Mouse (Mus musculus) embryonic stem cell, embryonic (primary cell): Measurements from ENCODE around the gene Fbxl17.

Experiments
- CTCF ChIA-PET, 4 experiments: fragments of 300-600 bp in 2 of 4; fragments of 350-600 bp in 2 of 4; sonication (Branson Sonifier 250); formaldehyde crosslinking; loops; one replicate each; lab custom pipeline; 2022; ENCODE audit warnings: inconsistent platforms in 2 of 4; lab: Charles Lee
- POLR2A ChIA-PET, 4 experiments: fragments of 300-600 bp in 2 of 4; fragments of 350-600 bp in 2 of 4; sonication (Branson Sonifier 250); formaldehyde crosslinking; loops; one replicate each; lab custom pipeline; 2022; ENCODE audit warnings: antibody characterized with exemption in 4 of 4, inconsistent platforms in 1 of 4; lab: Charles Lee

The Fbxl17 gene

DNA sequence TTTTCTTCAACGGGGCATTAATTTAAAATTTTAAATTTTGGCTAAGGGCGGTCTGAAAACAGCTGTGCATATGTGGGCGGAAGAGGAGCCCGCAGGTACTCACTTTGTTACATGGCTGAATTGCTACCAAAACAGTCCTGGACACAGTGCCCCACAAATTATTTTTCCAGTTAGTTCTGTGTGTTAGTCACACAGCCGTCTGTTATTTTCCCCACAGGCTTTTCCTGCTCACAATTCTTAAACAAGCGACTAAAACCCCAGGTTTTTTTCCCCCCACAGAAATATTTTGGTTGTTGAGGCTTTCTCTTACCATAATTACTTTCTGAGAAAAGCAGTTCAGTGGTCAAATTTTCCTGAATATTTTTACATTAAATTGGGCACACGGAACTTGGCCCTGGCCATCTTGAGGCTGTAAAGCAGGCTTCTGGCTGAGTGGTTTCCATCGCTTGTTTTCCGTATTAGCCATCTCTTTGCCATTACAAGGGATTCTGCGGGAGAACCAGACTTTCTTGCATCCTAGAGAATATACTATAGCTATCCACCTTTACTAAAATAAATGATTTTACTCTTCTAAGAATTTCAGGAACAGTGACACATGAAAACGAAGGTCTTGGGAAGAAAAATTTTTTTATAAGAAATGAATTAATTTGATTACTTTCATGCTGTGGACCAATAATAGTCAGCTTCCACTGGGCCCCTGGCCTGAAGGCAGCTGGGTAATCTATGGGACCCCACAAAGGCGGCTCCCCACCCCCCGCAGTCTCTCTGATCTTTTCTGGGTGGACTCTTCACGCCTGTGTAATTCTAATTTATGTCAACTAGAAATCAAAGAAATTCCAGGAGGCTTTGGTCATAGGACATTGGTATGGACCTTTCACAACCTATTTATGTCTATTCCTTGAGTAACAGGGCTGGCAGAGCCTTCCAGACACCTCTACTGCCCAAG lies 424.5 kb downstream of the Fbxl17 start:
- ChIA-PET CTCF (no interaction called here), POLR2A (no interaction called here)

- ChIA-PET POLR2A (interaction anchor here in 1 of 4 experiments (0.6 kb wide), 1 partner anchor 1027 kb away, joined by 3 read pairs; no protein-coding TSS in a partner anchor), CTCF (no interaction called here)
These were observed 426.5 kb downstream of the Fbxl17 start for GRCm38 (mm10) chr17:63073342-63073741.

GRCm38 (mm10) chr17:63071134-63071923 lies 428.5 kb downstream of the Fbxl17 start:
- CTCF ChIA-PET: no interaction called here
- POLR2A ChIA-PET: no interaction called here

- ChIA-PET CTCF (no interaction called here), POLR2A (interaction anchor here in 1 of 4 experiments (0.6 kb wide), 1 partner anchor 85 kb away, joined by 3 read pairs; no protein-coding TSS in a partner anchor)
These were observed 429.6 kb downstream of the Fbxl17 start for GRCm38 (mm10) chr17:63070161-63070761.

DNA sequence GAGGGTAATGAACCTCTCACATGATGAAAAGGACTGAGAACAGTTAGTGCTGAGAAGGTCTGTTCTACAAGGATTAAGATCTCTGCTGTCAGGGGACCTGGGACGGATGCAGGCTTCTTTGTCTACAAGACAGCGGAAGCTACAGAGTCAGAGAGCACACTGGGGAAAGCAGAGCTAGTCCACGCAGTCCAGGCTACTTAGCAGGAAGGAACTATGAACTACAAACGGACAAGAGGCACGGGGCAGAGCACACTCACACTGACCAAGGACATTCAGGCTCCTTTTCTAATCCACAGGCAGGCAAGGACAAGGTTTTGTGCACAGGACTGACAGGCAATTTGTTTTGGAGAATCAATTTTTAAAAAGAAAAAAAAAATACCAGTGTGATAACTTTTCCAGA lies 437.0 kb downstream of the Fbxl17 start:
- POLR2A ChIA-PET: no interaction called here
- CTCF ChIA-PET: no interaction called here

- ChIA-PET POLR2A (no interaction called here), CTCF (no interaction called here)
These were observed 438.0 kb downstream of the Fbxl17 start for GRCm38 (mm10) chr17:63061786-63062185.

DNA sequence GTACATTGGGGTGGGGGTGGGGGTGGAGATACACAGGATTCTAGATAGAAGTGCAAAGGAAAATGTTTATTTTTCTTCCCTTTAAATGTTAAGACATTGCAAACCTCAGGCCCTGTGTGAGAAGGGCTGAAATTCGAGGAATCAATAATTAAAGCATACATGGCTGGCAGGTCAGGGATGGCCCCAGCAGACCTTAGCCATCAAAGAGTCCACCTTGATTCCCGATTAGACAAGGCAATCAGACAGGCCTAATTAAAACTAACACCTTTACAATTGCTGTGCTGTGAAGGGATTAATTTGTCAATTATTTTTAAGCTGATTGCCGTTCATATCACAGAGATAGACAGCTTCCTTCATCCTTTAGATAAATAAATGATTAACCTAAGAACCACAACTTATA lies 439.0 kb downstream of the Fbxl17 start:
- CTCF ChIA-PET: no interaction called here
- POLR2A ChIA-PET: no interaction called here

DNA sequence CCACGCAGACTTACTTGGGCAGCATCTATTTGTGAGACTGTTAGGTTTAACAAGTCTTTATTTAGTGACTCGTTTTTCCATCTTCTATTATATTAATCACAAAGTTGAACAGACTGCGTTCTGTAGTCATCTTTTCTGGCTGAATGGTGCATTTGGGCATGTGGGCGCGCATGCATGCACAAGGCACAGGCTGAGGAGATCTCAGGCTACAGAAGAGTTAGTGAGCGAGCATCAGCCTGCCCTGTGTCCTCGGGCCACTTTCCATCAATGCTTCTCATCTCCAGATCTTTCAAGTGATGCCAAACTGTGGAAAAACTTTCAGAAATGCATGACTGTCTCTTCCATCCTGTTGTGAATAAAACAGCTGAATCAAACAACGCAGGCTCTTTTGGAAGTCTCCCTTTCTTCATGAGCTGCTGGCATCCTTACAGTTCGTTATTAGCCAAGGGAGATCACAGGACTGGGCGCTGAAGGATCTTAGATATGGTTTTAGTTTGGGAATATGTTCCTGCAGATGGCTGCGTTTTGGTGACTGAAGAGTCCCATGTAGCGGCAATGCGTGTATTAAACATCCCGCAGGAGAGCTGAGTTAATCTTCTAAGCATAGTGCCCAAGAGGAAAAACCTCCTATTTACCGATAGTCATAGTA lies 442.0 kb downstream of the Fbxl17 start:
- ChIA-PET CTCF (no interaction called here), POLR2A (no interaction called here)

DNA sequence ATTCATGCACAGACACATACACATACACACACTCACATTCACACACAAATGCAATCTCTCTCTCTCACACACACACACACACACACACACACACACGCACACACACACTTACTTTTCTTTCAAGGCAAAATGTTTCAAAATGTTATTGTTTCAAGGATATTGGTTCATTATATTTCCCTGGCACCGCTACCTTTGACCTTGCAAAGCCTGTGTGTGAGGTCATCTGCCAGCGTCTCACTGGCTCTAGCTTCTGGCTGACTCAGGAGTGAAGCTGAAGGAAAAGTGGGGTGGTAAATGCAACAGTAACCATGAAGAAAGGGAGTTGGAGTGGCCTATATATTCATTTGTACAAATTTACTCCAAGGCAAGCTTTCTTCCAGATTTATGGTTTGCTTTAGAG lies 442.8 kb downstream of the Fbxl17 start:
- CTCF ChIA-PET: no interaction called here
- POLR2A ChIA-PET: no interaction called here

GRCm38 (mm10) chr17:63053311-63053710 lies 446.5 kb downstream of the Fbxl17 start:
- CTCF ChIA-PET: no interaction called here
- POLR2A ChIA-PET: no interaction called here

DNA sequence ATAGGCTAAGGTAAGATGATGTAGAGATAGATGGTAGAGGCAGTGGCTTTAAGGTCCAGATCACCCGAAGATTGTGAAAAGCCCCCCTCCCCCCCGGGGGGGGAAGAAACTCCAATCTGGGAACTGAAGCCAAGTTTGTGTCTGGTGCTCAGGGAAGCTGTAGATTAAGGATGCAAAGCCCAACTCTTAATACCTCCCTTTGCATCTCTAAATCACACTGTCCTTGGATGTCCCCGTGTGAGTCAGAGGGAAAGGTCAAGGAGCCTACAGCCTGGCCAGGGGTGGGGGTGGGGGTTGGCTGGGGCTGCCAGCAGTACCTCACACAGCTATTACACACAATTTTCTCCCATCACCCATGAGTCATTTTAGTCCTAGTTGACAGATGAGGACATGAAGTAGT lies 453.4 kb downstream of the Fbxl17 start:
- ChIA-PET CTCF (no interaction called here), POLR2A (no interaction called here)

DNA sequence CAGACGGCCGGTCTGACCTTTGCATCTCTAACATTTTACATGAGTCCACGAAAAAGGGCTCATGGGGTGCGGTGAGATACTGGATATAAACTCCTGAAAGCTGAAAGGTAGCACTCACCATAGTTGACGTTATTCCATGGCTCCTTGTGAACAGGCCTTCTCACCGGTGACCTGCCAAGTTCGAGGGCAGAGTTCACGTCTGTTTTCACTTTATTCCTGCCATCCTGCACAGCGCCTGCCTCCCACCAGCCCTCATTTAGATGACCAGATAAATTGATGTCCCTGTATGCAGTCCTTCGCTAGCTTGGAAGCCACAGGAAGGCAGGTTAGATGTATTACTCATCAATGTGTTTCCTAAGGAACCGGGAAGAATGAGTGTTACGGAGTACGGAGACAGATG lies 454.5 kb downstream of the Fbxl17 start:
- ChIA-PET POLR2A (no interaction called here), CTCF (no interaction called here)

- POLR2A ChIA-PET: interaction anchor here in 1 of 4 experiments (1.1 kb wide), 1 partner anchor 12 kb away, joined by 3 read pairs; no protein-coding TSS in a partner anchor
- CTCF ChIA-PET: no interaction called here
These were observed 456.7 kb downstream of the Fbxl17 start for GRCm38 (mm10) chr17:63043046-63043675.

- POLR2A ChIA-PET: no interaction called here
- CTCF ChIA-PET: no interaction called here
These were observed 462.3 kb downstream of the Fbxl17 start for GRCm38 (mm10) chr17:63037562-63037961.

GRCm38 (mm10) chr17:63033141-63033540 lies 466.7 kb downstream of the Fbxl17 start:
- POLR2A ChIA-PET: no interaction called here

DNA sequence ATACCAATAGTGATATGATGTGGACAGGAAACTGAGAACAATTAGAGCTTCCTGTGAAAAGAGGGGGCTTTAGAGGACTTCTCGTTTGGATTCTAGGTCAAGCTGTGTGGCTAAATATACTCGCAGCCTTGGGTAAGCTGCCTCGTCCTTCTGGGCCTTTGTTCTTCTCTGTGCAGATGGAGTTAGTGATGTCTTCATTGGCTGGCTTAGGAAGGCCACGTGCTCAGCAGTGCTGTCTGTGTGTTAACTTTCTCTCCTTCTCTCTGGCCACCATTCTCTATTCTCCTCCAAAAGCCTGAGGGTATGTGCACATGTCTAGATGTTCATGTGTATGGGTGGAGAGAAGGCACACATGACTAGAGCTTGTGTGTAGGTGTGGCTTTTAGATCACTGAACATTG lies 470.7 kb downstream of the Fbxl17 start:
- CTCF ChIA-PET: interaction anchor here in 1 of 4 experiments (0.6 kb wide), 1 partner anchor 778 kb away, joined by 3 read pairs; no protein-coding TSS in a partner anchor
- POLR2A ChIA-PET: no interaction called here

More at GRCm38 (mm10) chr17:63033141-63033540, 466.7 kb downstream of the Fbxl17 start:
- CTCF ChIA-PET: no interaction called here

DNA sequence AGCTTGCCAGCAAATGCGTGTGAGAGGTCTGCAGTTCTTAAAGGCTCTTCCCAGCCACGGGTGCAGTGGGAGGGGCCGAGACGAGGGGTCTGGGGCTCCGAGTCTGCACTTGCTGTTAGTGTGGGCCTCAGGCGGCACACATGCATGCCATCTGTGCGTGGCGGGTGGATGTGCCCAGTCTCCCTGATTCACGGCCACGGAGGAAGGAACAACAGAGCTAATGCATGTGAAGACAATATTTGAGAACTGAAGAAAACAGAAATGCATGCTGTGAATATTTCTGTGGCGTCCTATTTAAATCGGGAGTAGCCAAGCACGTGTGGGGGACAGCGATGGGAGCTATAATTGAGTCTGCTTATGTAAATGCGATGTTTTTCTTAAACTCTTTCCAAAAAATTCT lies 474.6 kb downstream of the Fbxl17 start:
- POLR2A ChIA-PET: interaction anchor here in 1 of 4 experiments (1.1 kb wide), 1 partner anchor 9 kb away, joined by 3 read pairs; no protein-coding TSS in a partner anchor
- CTCF ChIA-PET: no interaction called here

GRCm38 (mm10) chr17:63017605-63018167 lies 482.1 kb downstream of the Fbxl17 start:
- ChIA-PET POLR2A (interaction anchor here in 1 of 4 experiments (0.5 kb wide), 1 partner anchor 159 kb away, joined by 3 read pairs; no protein-coding TSS in a partner anchor), CTCF (no interaction called here)
